Mouse (Mus musculus): ENCODE results near the gene Aim2.

The Aim2 gene

GRCm38 (mm10) chr1:173348527-173348926, 2.2 kb upstream of the Aim2 start:
- DNase-seq = no peak

- DNase-seq = no peak
Observed at GRCm38 (mm10) chr1:173349192-173349591, 1.5 kb upstream of the Aim2 start.

GRCm38 (mm10) chr1:173349946-173350345, 733 bp upstream of the Aim2 start:
- peak in 1 of 2 experiments; percentile 44 for DNase-seq

GRCm38 (mm10) chr1:173355107-173355846, 4.6 kb downstream of the Aim2 start:
- DNase-seq = no peak

- DNase-seq = no peak
Observed at GRCm38 (mm10) chr1:173356699-173357098, 6.0 kb downstream of the Aim2 start.

GRCm38 (mm10) chr1:173357799-173358198, 7.1 kb downstream of the Aim2 start:
- DNase-seq = no peak

GRCm38 (mm10) chr1:173359590-173360290, 9.1 kb downstream of the Aim2 start:
- peak; percentile 83 to 84 for DNase-seq

GRCm38 (mm10) chr1:173361651-173362050, 11.0 kb downstream of the Aim2 start:
- no peak for DNase-seq

- DNase-seq = no peak
Observed at GRCm38 (mm10) chr1:173363436-173363835, 12.8 kb downstream of the Aim2 start.

GRCm38 (mm10) chr1:173364125-173364800, 13.6 kb downstream of the Aim2 start:
- DNase-seq = peak; percentile 84 to 90

- DNase-seq = peak; percentile 89 to 93
Observed at GRCm38 (mm10) chr1:173365970-173366409, 15.3 kb downstream of the Aim2 start.

GRCm38 (mm10) chr1:173366701-173367355, 16.1 kb downstream of the Aim2 start:
- DNase-seq = peak in 1 of 2 experiments; percentile 59

GRCm38 (mm10) chr1:173367356-173368046, 16.8 kb downstream of the Aim2 start, which contains the start of gene Cadm3:
Gene Cadm3 (minus strand): TSS chr1:173367695.
- DNase-seq = peak; percentile 94 to 95

- peak; percentile 60 to 73 for DNase-seq
Observed at GRCm38 (mm10) chr1:173369611-173370010, 18.9 kb downstream of the Aim2 start.

GRCm38 (mm10) chr1:173370456-173370855, 19.8 kb downstream of the Aim2 start:
- DNase-seq = peak in 1 of 2 experiments; percentile 32

- peak; percentile 86 to 91 for DNase-seq
Observed at GRCm38 (mm10) chr1:173371586-173371985, 20.9 kb downstream of the Aim2 start.

GRCm38 (mm10) chr1:173374020-173374419, 23.3 kb downstream of the Aim2 start:
- no peak for DNase-seq

- peak; percentile 91 to 94 for DNase-seq
Observed at GRCm38 (mm10) chr1:173377380-173378112, 26.9 kb downstream of the Aim2 start.

- no peak for DNase-seq
Observed at GRCm38 (mm10) chr1:173381436-173381835, 30.8 kb downstream of the Aim2 start.

GRCm38 (mm10) chr1:173389431-173389830, 38.8 kb downstream of the Aim2 start:
- peak in 1 of 2 experiments; percentile 24 for DNase-seq

GRCm38 (mm10) chr1:173389901-173390401, 39.3 kb downstream of the Aim2 start:
- peak; percentile 97 to 99 for DNase-seq
